Mouse (Mus musculus) heart, embryonic 15.5 days (tissue): ENCODE measurements around the gene E030030I06Rik. TPM values are rescaled to one million over a fixed set of nuclear protein-coding genes. Genes with fewer than 3 reads are reported as not detected.
"Not testable (repeated sequence)": the region's sequence is repeated elsewhere in the genome, so short reads cannot be mapped to it uniquely, and the experiment has no call there.

ENCODE experiments used
- ATAC-seq: fragments of 200-750 bp; cut with Nextera tagmentation; replicated peaks from 2 replicates; pipeline ENCODE4 v1.8.0; 2017; ENCODE audit warnings: low read depth, moderate TSS enrichment; ENCODE audit not compliant: insufficient number of reproducible peaks, insufficient read depth, low FRiP score
- H3K27ac ChIP-seq: fragments of 300-500 bp; sonication (generic); 2 replicates; pipeline ENCODE4 v1.5.1; 2015; ENCODE audit warnings: mild to moderate bottlenecking, inconsistent platforms
- H3K27me3 ChIP-seq: fragments of 300-500 bp; sonication (generic); 2 replicates; pipeline ENCODE4 v1.6.1; 2015; ENCODE audit warnings: inconsistent platforms
- H3K36me3 ChIP-seq: fragments of 300-500 bp; sonication (generic); 2 replicates; pipeline ENCODE4 v1.6.1; 2015; ENCODE audit warnings: mild to moderate bottlenecking, inconsistent platforms
- H3K4me1 ChIP-seq: fragments of 300-500 bp; sonication (generic); replicated peaks from 2 replicates; pipeline ENCODE4 v1.6.1; 2015; ENCODE audit warnings: inconsistent platforms
- H3K4me2 ChIP-seq: fragments of 300-500 bp; sonication (generic); 2 replicates; pipeline ENCODE4 v1.6.1; 2015; ENCODE audit warnings: inconsistent platforms, mild to moderate bottlenecking, moderate library complexity
- H3K4me3 ChIP-seq: fragments of 300-500 bp; sonication (generic); 2 replicates; pipeline ENCODE4 v1.5.1; 2015; ENCODE audit warnings: mild to moderate bottlenecking, inconsistent platforms
- H3K9ac ChIP-seq: fragments of 300-500 bp; sonication (generic); 2 replicates; pipeline ENCODE4 v1.6.1; 2015; ENCODE audit warnings: mild to moderate bottlenecking, inconsistent platforms
- H3K9me3 ChIP-seq: fragments of 300-500 bp; sonication (generic); replicated peaks from 2 replicates; pipeline ENCODE4 v1.6.1; 2016; ENCODE audit warnings: inconsistent platforms
- WGBS: fragments of 180-500 bp; shearing (Covaris S2); methylation state at CpG from one replicate; pipeline ENCODE4 v1.1.7; 2015; ENCODE audit warnings: mixed read lengths; 5-methylcytosine and 5-hydroxymethylcytosine counted together
- polyA plus RNA-seq: library from polyadenylated mRNA; unstranded; fragments of >200 nt; fragmentation: Nextera tagmentation; extraction: Ambion mirVana; gene quantifications from 2 replicates; pipeline ENCODE4 v1.2.1, GENCODE M21; 2015

E030030I06Rik gene
- polyA plus RNA-seq, 1 experiment from 2014 or later: 10.1 TPM

GRCm38 (mm10) chr10:22151056-22151862, 2.2 kb upstream of the E030030I06Rik start:
- peaks cover 51% of the 10 kb centered on the region for H3K27me3 ChIP-seq
- under 1% methylated on average over 53 of the region's 55 CpGs for WGBS

DNA sequence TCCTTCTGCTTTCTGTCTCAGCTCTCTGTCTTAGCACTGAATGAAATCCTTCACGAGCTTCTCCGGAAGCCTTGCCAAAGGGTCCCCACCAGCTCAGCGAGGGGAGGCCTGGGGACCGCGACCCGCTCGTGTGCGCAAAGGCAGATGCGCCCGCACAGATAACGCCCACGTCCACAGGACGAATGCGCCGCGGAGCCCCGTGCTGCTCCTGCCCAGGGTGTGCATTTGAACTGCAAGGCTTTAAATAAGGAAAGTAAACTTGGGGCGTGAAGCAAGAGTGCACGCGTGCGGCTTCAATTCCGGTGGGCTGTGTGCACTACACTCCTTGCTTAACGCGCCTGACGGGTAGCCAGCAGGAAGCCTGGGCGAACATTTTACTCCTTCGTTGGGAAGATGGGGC, 1.5 kb upstream of the E030030I06Rik start:
- no peak for ATAC-seq
- H3K9me3 ChIP-seq: no peaks in the 10 kb centered on the region

More at GRCm38 (mm10) chr10:22151056-22151862, 2.2 kb upstream of the E030030I06Rik start:
- not testable (repeated sequence) for ATAC-seq, H3K9ac ChIP-seq, H3K27ac ChIP-seq, H3K36me3 ChIP-seq, H3K9me3 ChIP-seq
- H3K4me3 ChIP-seq: peak overlapping the region; percentile 76
- peaks cover 29% of the 10 kb centered on the region for H3K4me1 ChIP-seq
- H3K4me2 ChIP-seq: peak overlapping the region; percentile 99

DNA sequence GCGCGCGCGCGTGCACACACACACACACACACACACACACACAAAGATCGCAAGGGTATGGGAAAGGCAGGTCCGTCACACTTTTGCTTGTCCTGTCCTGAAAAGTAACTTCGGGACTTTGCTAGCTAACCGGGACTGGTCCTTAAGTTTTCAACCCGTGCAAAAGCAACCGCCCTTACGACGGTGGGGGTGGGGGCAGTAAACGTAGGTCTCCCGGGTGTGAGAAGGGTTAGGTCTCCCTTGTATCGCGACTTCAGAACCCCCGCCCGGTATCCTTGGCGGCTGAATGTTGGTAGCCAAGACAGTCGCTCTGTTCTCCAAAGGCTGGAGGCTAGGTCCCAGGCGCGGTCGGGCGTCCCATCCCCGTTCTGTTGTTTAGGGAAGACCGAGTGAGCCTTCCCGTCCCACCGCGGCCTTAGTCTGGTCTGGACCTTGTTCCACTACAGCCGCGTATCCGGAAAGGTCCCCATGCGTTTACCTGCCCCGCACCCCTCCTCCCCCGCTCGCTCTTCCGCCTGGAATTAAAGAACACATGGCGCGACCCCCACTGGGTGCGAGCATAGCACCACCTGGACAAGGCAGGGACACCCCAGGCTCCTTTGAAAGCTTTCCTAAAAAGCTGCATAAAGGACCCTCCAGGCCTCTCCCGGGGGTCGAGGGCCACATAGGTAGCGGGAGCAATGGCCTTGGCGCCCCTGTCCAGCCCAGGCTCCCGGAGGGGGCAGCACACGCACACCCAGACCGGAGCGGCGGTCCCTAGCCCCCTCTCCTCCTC, 808 bp upstream of the E030030I06Rik start:
- no peak overlapping the region for H3K27ac ChIP-seq
- H3K4me2 ChIP-seq: peak overlapping the region; percentile 99
- H3K4me1 ChIP-seq: peaks cover 29% of the 10 kb centered on the region
- peaks cover 37% of the 10 kb centered on the region for H3K27me3 ChIP-seq
- ATAC-seq: no peak
- WGBS: under 1% methylated on average over 50 of the region's 50 CpGs
- H3K36me3 ChIP-seq: no peaks in the 10 kb centered on the region
- H3K9ac ChIP-seq: peak overlapping the region; percentile 72
- peak overlapping the region; percentile 76 for H3K4me3 ChIP-seq
- H3K9me3 ChIP-seq: no peaks in the 10 kb centered on the region

More for the DNA sequence above, 1.5 kb upstream of the E030030I06Rik start:
- no peaks in the 10 kb centered on the region for H3K36me3 ChIP-seq
- H3K9ac ChIP-seq: no peak overlapping the region
- peaks cover 44% of the 10 kb centered on the region for H3K27me3 ChIP-seq
- H3K4me2 ChIP-seq: peak overlapping the region; percentile 99
- no peak overlapping the region for H3K27ac ChIP-seq
- peak overlapping the region; percentile 76 for H3K4me3 ChIP-seq
- peaks cover 29% of the 10 kb centered on the region for H3K4me1 ChIP-seq
- WGBS: under 1% methylated on average over 27 of the region's 27 CpGs

DNA sequence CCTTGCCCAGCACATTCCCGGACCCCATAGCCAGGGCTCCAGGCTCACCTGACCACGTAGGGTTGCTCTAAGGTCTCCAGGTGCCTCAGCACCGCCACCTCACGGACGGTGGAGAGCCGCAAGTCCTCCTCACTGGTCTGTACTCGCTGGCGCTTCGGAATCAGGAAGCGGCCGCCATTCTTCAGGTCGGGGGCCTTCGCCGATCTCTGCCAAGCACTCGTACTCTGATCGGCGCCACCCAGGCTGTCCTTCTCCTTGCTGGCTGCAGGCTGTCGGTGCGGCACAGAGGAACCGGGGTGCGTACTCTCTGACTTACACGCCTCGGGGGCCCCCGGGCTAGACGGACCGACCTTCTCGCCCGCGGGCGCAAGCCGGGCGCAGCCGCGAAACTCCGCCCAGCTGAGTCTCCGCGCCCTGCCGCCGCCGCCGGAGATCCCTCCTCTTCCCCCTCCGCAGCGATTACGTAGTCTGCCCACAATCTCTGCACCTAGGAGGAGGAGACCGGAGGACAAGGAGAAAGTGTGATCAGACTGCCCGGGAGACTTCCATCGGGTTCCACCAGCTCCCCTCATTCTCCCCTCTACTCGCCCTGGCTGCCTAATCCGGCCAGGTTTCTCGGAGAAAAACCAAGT, 513 bp downstream of the E030030I06Rik start:
- no peaks in the 10 kb centered on the region for H3K9me3 ChIP-seq
- peak; percentile 82 for ATAC-seq
- peak overlapping the region; percentile 99 for H3K4me2 ChIP-seq
- peak overlapping the region; percentile 76 for H3K4me3 ChIP-seq
- WGBS: under 1% methylated on average over 48 of the region's 50 CpGs
- peak overlapping the region; percentile 72 for H3K9ac ChIP-seq
- peaks cover 24% of the 10 kb centered on the region for H3K4me1 ChIP-seq
- H3K36me3 ChIP-seq: no peaks in the 10 kb centered on the region
- peaks cover 27% of the 10 kb centered on the region for H3K27me3 ChIP-seq
- H3K27ac ChIP-seq: peak overlapping the region; percentile 45; the same call in 1 of the 2 replicates

DNA sequence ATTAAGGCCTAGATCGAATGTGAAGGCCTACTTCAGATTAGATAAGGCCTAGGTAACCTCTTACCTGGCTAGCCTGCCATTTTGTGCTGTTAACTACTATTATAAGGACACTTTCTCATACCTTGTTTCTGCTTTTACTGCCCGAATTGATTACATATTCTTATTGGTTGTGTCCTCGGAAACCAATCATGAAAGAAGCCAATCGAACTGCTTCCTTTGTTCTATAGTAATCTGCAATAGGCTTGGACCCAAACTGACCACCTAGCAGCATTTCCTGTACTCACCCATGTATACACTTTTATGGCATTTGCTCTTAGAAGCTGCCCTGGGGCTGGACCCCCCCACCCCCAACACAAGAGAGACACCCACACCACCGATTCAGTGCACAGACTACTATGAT, 6.1 kb downstream of the E030030I06Rik start:
- Histone ChIP-seq H3K4me1 (no peaks in the 10 kb centered on the region), H3K4me2 (no peak overlapping the region), H3K9me3 (no peaks in the 10 kb centered on the region; the same call in 1 of the 2 replicates), H3K4me3 (no peak overlapping the region), H3K27me3 (no peaks in the 10 kb centered on the region), H3K9ac (no peak overlapping the region), H3K36me3 (no peaks in the 10 kb centered on the region), H3K27ac (no peak overlapping the region)
- 64% methylated on average over 5 of the region's 5 CpGs for WGBS
- ATAC-seq: no peak

GRCm38 (mm10) chr10:22142194-22142593, 6.9 kb downstream of the E030030I06Rik start:
- H3K4me2 ChIP-seq, H3K9me3 ChIP-seq, H3K36me3 ChIP-seq, H3K4me1 ChIP-seq, H3K27ac ChIP-seq, H3K27me3 ChIP-seq, H3K9ac ChIP-seq, ATAC-seq, H3K4me3 ChIP-seq: not testable (repeated sequence)
- WGBS: 82% methylated on average over 1 of the region's 1 CpGs

DNA sequence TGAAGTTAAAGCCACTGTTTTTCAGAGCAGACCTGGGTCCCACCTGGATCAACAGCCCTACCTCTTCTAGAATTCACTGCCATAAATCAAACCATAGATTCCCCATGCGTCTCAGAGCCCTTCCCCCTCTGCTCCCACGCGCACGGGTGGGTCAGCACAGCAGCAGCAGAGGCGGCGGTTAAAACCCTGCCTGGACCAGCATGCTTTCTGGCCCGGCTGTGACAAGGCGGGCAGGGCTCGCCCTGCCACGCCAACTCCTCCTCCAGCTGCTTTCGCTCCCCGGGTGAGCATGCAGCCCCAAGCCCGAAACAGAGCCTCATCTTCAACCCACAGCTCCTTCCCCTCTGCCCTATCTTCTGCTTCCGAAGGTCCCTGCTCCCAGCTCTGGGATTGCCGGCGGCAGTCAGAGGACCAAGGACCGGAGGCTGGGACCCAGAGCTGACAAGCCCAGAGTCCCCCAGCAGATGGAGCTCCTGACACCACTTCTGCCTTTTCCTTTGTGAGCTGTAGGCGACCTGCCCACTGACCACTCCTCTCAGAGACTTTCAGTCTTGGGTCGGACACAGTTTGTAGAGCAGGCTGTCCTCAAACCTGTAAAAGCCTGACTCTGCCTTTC, 8.3 kb downstream of the E030030I06Rik start:
- no peaks in the 10 kb centered on the region; the same call in 1 of the 2 replicates for H3K9me3 ChIP-seq
- no peaks in the 10 kb centered on the region for H3K36me3 ChIP-seq
- H3K4me3 ChIP-seq: peak overlapping the region; percentile 53
- H3K4me1 ChIP-seq: no peaks in the 10 kb centered on the region
- H3K9ac ChIP-seq: peak overlapping the region; percentile 58
- no peaks in the 10 kb centered on the region for H3K27me3 ChIP-seq
- H3K27ac ChIP-seq: no peak overlapping the region
- 0 out of 2 replicates have a peak, but pooled peaks have one; percentile 32 for ATAC-seq
- under 1% methylated on average over 19 of the region's 19 CpGs for WGBS
- H3K4me2 ChIP-seq: peak overlapping the region; percentile 84

DNA sequence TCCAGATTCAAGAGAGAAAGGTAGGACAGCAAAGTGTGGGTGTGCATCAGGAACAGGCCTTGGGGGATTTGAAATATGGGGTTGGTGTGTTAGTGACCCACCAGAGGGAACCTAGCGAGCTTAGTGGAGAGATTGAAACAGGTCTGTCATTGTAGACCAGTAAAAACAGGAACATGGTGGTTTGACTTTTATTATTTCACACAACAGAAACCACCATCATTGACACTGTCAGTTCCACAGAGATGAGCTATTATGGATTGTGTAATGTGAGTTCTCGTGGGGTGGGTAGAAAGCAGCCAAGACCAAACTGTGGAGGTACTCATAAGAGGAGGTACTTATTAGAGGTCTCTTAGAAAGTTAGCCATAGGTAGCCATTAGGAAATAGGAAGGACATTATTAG, 74.5 kb downstream of the E030030I06Rik start:
- Histone ChIP-seq H3K36me3 (no peaks in the 10 kb centered on the region), H3K4me1 (no peaks in the 10 kb centered on the region), H3K4me3 (no peak overlapping the region), H3K9ac (no peak overlapping the region), H3K9me3 (no peaks in the 10 kb centered on the region), H3K27ac (no peak overlapping the region), H3K27me3 (no peaks in the 10 kb centered on the region), H3K4me2 (no peak overlapping the region)
- no peak for ATAC-seq
- WGBS: 72% methylated on average over 2 of the region's 2 CpGs

DNA sequence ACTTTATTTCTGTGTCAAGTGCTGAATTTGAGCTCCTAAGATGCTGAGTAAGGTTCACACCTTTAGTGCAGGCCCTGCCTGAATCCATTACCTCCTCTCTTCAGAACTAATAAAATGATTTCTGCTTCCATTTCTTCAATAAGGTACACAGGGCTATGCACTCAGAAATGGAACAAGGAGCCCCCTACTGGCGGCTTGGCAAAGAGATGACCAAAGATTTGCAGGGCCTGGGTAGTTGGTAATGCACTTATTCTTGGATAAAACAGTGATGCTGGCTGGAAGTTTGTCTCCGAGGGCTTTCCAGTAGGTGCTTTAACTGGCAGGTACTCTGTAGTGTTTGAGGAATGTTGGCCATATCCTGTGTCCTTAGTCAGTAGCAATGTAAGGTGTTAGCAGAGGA, 76.3 kb downstream of the E030030I06Rik start:
- ATAC-seq: no peak
- no peaks in the 10 kb centered on the region for H3K4me1 ChIP-seq
- no peaks in the 10 kb centered on the region for H3K36me3 ChIP-seq
- no peak overlapping the region for H3K9ac ChIP-seq
- H3K9me3 ChIP-seq: no peaks in the 10 kb centered on the region
- H3K27me3 ChIP-seq: no peaks in the 10 kb centered on the region
- WGBS: 48% methylated on average over 2 of the region's 2 CpGs
- no peak overlapping the region for H3K4me2 ChIP-seq
- H3K4me3 ChIP-seq: no peak overlapping the region
- H3K27ac ChIP-seq: no peak overlapping the region

DNA sequence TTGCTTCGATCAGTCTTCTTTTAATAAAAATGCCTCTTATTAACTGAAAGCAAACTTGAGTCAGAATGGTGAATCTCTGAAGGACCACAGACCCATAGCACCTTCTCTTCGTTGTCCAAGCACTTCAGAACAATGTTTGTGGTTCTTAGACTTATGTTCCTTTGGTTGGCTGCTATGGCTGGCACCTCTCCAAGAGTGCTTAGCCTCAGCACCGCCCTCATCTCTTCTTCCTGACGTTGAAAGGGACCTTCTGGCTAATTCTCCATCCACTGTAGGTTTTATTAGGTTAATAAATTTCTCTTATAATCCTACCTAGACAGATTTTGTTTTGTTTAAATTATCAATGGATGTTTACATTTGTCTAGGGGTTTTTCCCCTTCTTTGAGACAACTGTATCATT, 78.5 kb downstream of the E030030I06Rik start:
- no peaks in the 10 kb centered on the region for H3K9me3 ChIP-seq
- no peaks in the 10 kb centered on the region for H3K36me3 ChIP-seq
- no peak for ATAC-seq
- no peak overlapping the region for H3K4me2 ChIP-seq
- H3K27me3 ChIP-seq: no peaks in the 10 kb centered on the region
- no peak overlapping the region for H3K4me3 ChIP-seq
- no peak overlapping the region for H3K9ac ChIP-seq
- no peaks in the 10 kb centered on the region for H3K4me1 ChIP-seq
- H3K27ac ChIP-seq: no peak overlapping the region
- 39% methylated on average over 4 of the region's 4 CpGs for WGBS

DNA sequence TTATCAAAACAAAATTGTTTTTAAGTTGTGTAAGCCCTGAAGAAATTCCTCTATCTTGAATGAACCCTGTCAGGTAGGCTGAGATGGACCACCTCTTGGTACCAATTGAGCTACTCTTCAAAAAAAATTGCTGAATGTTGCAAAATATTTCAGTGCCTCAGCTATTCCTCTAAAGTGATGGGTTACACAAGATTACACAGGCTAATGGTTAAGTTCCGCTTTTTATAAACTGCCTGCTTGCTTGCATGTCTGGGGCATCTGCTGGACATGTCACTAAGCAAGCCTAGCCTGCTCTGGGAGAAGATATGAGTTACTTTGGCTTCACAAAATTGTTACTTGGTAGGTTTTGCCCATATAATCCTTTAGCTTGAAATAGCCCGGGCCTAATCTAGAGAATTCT, 78.9 kb downstream of the E030030I06Rik start:
- no peaks in the 10 kb centered on the region for H3K9me3 ChIP-seq
- no peaks in the 10 kb centered on the region for H3K36me3 ChIP-seq
- no peak overlapping the region for H3K4me2 ChIP-seq
- no peaks in the 10 kb centered on the region for H3K27me3 ChIP-seq
- WGBS: 79% methylated on average over 2 of the region's 2 CpGs
- no peak overlapping the region for H3K9ac ChIP-seq
- H3K27ac ChIP-seq: no peak overlapping the region
- ATAC-seq: no peak
- H3K4me1 ChIP-seq: no peaks in the 10 kb centered on the region
- no peak overlapping the region for H3K4me3 ChIP-seq
